Mouse (Mus musculus) T-cell, adult 2 months (primary cell): ENCODE measurements around the gene Siva1.
A peak's percentile ranks its signal among the peaks of the same experiment; 100 is the strongest.

Source experiments
- DNase-seq: peaks from one replicate; pipeline ENCODE4 v3.0.0; 2022; ENCODE audit warnings: low spot score

Siva1 gene

GRCm38 (mm10) chr12:112644180-112644854 is at the start of gene Siva1:
Siva1 (plus strand) TSS chr12:112644679.
- peak; percentile 95 for DNase-seq

GRCm38 (mm10) chr12:112594989-112595388 is 49.5 kb upstream of the Siva1 start:
- no peak for DNase-seq

GRCm38 (mm10) chr12:112595626-112596025 is 48.9 kb upstream of the Siva1 start:
- no peak for DNase-seq

- no peak for DNase-seq
These were observed 48.0 kb upstream of the Siva1 start for GRCm38 (mm10) chr12:112596454-112596853.

GRCm38 (mm10) chr12:112596891-112597500 is 47.5 kb upstream of the Siva1 start:
- DNase-seq, result no peak

GRCm38 (mm10) chr12:112597618-112598017 is 46.9 kb upstream of the Siva1 start:
- no peak for DNase-seq

- no peak for DNase-seq
These were observed 45.3 kb upstream of the Siva1 start for GRCm38 (mm10) chr12:112599198-112599597.

GRCm38 (mm10) chr12:112599942-112600611 is 44.4 kb upstream of the Siva1 start:
- no peak for DNase-seq

GRCm38 (mm10) chr12:112604022-112604421 is 40.5 kb upstream of the Siva1 start:
- DNase-seq, result no peak

- DNase-seq, result no peak
These were observed 39.5 kb upstream of the Siva1 start for GRCm38 (mm10) chr12:112604709-112605649.

GRCm38 (mm10) chr12:112605766-112606165 is 38.7 kb upstream of the Siva1 start:
- peak; percentile 73 for DNase-seq

- no peak for DNase-seq
These were observed 37.5 kb upstream of the Siva1 start for GRCm38 (mm10) chr12:112606998-112607397.

- no peak for DNase-seq
These were observed 35.4 kb upstream of the Siva1 start for GRCm38 (mm10) chr12:112609031-112609430.

GRCm38 (mm10) chr12:112616668-112617067 is 27.8 kb upstream of the Siva1 start:
- no peak for DNase-seq

- no peak for DNase-seq
These were observed 27.3 kb upstream of the Siva1 start for GRCm38 (mm10) chr12:112617184-112617583.

- peak; percentile 74 for DNase-seq
These were observed 26.5 kb upstream of the Siva1 start for GRCm38 (mm10) chr12:112617898-112618380.

- DNase-seq, result peak; percentile 41
These were observed 25.3 kb upstream of the Siva1 start for GRCm38 (mm10) chr12:112618981-112619685.

- DNase-seq, result peak; percentile 37
These were observed 24.7 kb upstream of the Siva1 start, which contains the start of gene Adssl1 for GRCm38 (mm10) chr12:112619686-112620353. Adssl1 (plus strand) TSS chr12:112620045.

GRCm38 (mm10) chr12:112620354-112621061 is 24.0 kb upstream of the Siva1 start:
- DNase-seq, result no peak

GRCm38 (mm10) chr12:112621900-112622299 is 22.6 kb upstream of the Siva1 start:
- DNase-seq, result no peak
